Mouse (Mus musculus) kidney, embryonic 16.5 days (tissue): ENCODE data around the gene Pa2g4. TPM values are rescaled to one million over a fixed set of nuclear protein-coding genes. Genes with fewer than 3 reads are reported as not detected.
"Not testable (repeated sequence)": the region's sequence is repeated elsewhere in the genome, so short reads cannot be mapped to it uniquely, and the experiment has no call there.

Experiments used
- ATAC-seq: fragments of 200-750 bp; cut with Nextera tagmentation; 2 replicates; pipeline ENCODE4 v1.8.0; 2017; ENCODE audit warnings: moderate TSS enrichment; ENCODE audit not compliant: low FRiP score, low TSS enrichment
- H3K27ac ChIP-seq: fragments of 300-500 bp; sonication (generic); 2 replicates; pipeline ENCODE4 v1.5.1; 2014; ENCODE audit warnings: low read length
- H3K27me3 ChIP-seq: fragments of 300-500 bp; sonication (generic); 2 replicates; pipeline ENCODE4 v1.6.1; 2014; ENCODE audit warnings: low read length, control low read depth, mixed read lengths; ENCODE audit not compliant: insufficient read depth
- H3K36me3 ChIP-seq: fragments of 300-500 bp; sonication (generic); 2 replicates; pipeline ENCODE4 v1.6.1; 2014; ENCODE audit warnings: low read length, control low read depth, mixed read lengths; ENCODE audit not compliant: insufficient read depth
- H3K4me1 ChIP-seq: fragments of 300-500 bp; sonication (generic); 2 replicates; pipeline ENCODE4 v1.6.1; 2014; ENCODE audit warnings: low read length, control low read depth, mixed read lengths; ENCODE audit not compliant: insufficient read depth
- H3K4me2 ChIP-seq: fragments of 300-500 bp; sonication (generic); replicated peaks from 2 replicates; pipeline ENCODE4 v1.6.1; 2014; ENCODE audit warnings: low read depth, low read length
- H3K4me3 ChIP-seq: fragments of 300-500 bp; sonication (generic); 2 replicates; pipeline ENCODE4 v1.5.1; 2014; ENCODE audit warnings: mild to moderate bottlenecking, low read length
- H3K9ac ChIP-seq: fragments of 300-500 bp; sonication (generic); replicated peaks from 2 replicates; pipeline ENCODE4 v1.6.1; 2014; ENCODE audit warnings: low read length
- H3K9me3 ChIP-seq: fragments of 300-500 bp; sonication (generic); 2 replicates; pipeline ENCODE4 v1.6.1; 2016; ENCODE audit warnings: low read length, control low read depth
- WGBS: fragments of 180-500 bp; shearing (Covaris S2); extraction: QIAGEN DNeasy Blood & Tissue Kit; methylation state at CpG from one replicate; pipeline ENCODE4 v1.1.7; 2014; 5-methylcytosine and 5-hydroxymethylcytosine counted together
- polyA plus RNA-seq: library from polyadenylated mRNA; unstranded; fragments of >200 nt; fragmentation: Nextera tagmentation; extraction: Ambion mirVana; gene quantifications from 2 replicates; pipeline ENCODE4 v1.2.1, GENCODE M21; 2015

The Pa2g4 gene
- polyA plus RNA-seq, result 200 and 203 TPM in 2 replicates

DNA sequence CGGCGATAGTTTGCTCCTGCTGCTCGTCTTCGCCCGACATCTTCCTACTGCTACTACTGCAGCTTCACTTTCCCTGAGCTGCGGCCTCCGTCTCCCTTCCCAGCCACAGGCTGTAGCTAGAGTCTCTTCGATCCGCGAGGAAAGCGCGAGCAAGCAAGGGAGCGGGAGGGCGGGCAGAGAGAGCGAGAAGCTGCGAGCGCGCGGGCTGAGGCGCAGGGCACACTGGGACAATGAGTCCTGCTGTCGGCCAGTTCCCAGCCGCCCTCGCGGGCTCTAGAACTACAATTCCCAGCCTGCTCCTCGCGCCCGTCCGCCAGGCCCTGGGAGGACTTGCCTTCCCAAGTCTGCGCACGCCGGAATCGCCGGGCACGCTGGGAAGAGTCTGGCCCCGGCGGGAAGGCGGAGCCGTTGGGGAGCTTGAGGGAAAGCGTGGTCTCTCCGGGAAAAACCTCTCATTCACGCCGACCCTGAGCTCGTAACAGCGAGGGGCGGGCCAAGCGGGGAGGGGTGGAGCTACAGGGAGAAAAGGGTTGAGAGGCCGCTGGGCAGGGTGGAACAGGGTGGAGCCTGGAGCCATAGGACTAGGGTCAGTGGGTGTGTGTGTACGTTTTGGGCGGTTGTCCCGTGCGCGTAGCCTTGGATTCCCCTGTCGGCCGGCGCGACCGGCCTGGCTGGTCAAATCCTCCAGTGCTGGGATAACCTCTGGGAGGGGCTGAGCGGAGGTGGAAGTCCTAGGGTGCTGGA is at the start of gene Pa2g4:
Pa2g4 (minus strand) TSS at position 200 of the 744 bp plus-strand sequence.
- H3K36me3 ChIP-seq, result peaks cover 24% of the 10 kb centered on the region
- peak within 1 kb of the TSS; percentile 95 for H3K9ac ChIP-seq
- peak; percentile 99 for ATAC-seq
- peak within 1 kb of the TSS; percentile 91 for H3K4me2 ChIP-seq
- H3K27ac ChIP-seq, result peak within 1 kb of the TSS; percentile 96
- H3K27me3 ChIP-seq, result no peaks in the 10 kb centered on the region
- peak within 1 kb of the TSS; percentile 88 for H3K4me3 ChIP-seq
- peaks cover 19% of the 10 kb centered on the region for H3K4me1 ChIP-seq
- no peaks in the 10 kb centered on the region for H3K9me3 ChIP-seq
- WGBS, result under 1% methylated on average over 58 of the region's 58 CpGs

DNA sequence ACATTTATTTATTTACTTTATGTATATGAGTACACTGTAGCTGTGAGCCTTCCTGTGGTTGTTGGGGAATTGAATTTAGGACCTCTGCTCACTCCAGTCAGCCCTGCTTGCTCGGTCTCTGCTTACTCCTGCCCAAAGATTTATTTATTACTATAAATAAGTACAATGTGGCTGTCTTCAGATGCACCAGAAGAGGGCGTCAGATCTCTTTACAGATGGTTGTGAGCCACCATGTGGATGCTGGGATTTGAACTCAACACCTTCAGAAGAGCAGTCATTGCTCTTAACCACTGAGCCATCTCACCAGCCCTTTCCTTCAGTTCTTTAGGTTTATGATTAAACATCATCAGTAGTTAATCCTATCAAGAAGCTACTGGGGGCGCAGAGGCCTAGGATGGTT is 49.1 kb upstream of the Pa2g4 start:
- no peaks in the 10 kb centered on the region for H3K36me3 ChIP-seq
- H3K27ac ChIP-seq, result no peak overlapping the region
- WGBS, result 45% methylated on average over 3 of the region's 3 CpGs
- H3K4me3 ChIP-seq, result no peak overlapping the region
- H3K9me3 ChIP-seq, result no peaks in the 10 kb centered on the region
- H3K9ac ChIP-seq, result no peak overlapping the region
- no peak for ATAC-seq
- H3K4me1 ChIP-seq, result peaks cover 3% of the 10 kb centered on the region; the same call in 1 of the 2 replicates
- no peak overlapping the region for H3K4me2 ChIP-seq
- no peaks in the 10 kb centered on the region for H3K27me3 ChIP-seq

DNA sequence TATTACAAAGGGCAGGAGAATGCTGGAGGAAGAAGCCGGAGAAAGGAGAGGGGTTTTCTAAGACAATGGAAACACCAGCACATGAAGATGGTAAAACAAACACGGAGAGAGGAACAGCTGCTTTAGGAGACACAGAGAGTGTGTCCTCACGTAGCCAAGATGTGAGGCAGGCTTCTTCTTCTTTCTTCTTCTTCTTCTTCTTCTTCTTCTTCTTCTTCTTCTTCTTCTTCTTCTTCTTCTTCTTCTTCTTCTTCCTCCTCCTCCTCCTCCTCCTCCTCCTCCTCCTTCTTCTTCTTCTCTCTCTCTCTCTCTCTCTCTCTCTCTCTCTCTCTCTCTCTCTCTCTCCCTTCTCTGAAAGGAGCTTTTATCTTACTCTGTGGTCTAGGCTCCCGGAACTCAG is 48.0 kb upstream of the Pa2g4 start:
- not testable (repeated sequence) for ATAC-seq, H3K9me3 ChIP-seq, H3K27me3 ChIP-seq, H3K4me3 ChIP-seq, H3K27ac ChIP-seq, H3K4me1 ChIP-seq, H3K9ac ChIP-seq, H3K4me2 ChIP-seq, H3K36me3 ChIP-seq
- 71% methylated on average over 4 of the region's 4 CpGs for WGBS

DNA sequence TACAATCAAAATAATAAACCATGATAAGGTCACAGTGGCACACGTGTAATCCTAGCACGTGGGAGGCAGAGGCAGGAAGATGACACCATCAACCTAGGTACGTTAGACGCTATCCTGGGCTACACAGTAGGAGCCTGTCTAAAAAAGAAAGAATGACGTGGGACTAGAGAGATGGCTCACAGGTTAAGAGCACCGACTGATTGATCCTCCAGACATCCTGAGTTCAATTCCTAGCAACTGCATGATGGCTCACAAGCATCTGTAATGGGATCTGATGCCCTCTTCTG is 47.3 kb upstream of the Pa2g4 start:
- peak; percentile 31; the same call in 1 of the 2 replicates for ATAC-seq
- peak overlapping the region; percentile 28; the same call in 1 of the 2 replicates for H3K4me2 ChIP-seq

DNA sequence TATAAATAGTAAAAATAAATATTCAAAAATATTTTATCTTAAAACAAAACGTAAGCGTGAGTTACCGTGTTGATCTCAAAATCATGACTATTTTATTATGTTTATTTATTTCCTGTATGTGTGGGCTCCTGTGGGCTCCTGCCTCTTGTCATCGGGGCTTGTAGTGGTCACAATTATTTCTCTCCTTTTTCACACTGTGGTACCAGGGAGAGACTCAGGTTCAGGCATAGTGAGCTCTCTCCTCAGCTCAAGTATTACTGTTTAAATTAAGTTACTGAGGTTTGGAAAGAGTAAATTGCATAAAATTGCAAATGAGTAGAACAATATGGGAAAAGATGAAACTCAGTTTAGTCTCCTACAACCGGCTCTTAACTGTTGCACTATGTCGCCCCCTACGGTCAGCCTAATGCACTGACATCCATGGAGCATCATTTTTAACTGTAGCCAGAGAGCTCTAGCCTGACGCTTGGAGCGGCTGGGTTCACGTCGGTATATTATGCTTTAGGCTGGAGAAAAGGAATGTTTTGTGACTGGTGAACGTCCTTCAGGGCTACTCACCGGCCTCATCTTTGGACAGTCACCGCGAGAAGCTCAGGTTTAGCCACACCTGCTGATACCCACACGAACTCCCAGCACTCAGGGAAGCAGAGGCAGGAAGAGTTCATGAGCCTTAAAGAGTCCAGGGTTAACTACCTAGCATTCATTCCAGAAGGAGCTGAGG is 46.8 kb upstream of the Pa2g4 start:
- Histone ChIP-seq H3K4me1 (peaks cover 3% of the 10 kb centered on the region; the same call in 1 of the 2 replicates), H3K9me3 (no peaks in the 10 kb centered on the region), H3K36me3 (no peaks in the 10 kb centered on the region), H3K4me2 (peak overlapping the region; percentile 28; the same call in 1 of the 2 replicates), H3K4me3 (no peak overlapping the region), H3K27ac (no peak overlapping the region), H3K9ac (no peak overlapping the region), H3K27me3 (no peaks in the 10 kb centered on the region)
- peak; percentile 54; the same call in 1 of the 2 replicates for ATAC-seq
- WGBS, result 14% methylated on average over 16 of the region's 16 CpGs

More for the DNA sequence above, 47.3 kb upstream of the Pa2g4 start:
- 20% methylated on average over 6 of the region's 6 CpGs for WGBS
- no peak overlapping the region for H3K27ac ChIP-seq
- H3K4me1 ChIP-seq, result peaks cover 3% of the 10 kb centered on the region; the same call in 1 of the 2 replicates
- no peak overlapping the region for H3K4me3 ChIP-seq
- H3K9ac ChIP-seq, result no peak overlapping the region
- no peaks in the 10 kb centered on the region for H3K27me3 ChIP-seq
- no peaks in the 10 kb centered on the region for H3K9me3 ChIP-seq
- H3K36me3 ChIP-seq, result no peaks in the 10 kb centered on the region

DNA sequence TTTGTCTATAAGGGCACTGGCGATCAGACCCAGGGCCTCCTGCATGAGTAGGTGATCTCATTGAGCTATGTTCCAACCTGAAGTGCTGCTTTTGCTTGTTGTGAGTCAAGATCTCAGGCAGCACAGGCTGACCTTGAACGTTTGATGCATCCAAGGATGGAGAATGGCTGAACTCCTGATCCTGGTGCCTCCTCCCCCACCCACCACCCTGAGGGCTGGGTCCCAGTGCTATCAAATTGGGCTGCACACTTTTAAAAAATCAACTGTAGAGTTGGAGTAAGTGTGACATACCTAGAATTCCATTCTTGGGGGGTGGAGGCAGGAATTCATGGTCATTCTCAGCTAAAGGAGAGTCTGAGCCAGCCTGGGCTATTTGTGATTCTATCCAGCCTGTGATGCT is 40.7 kb upstream of the Pa2g4 start:
- Histone ChIP-seq H3K9me3 (no peaks in the 10 kb centered on the region), H3K4me3 (no peak overlapping the region), H3K9ac (no peak overlapping the region), H3K4me2 (no peak overlapping the region), H3K27ac (no peak overlapping the region), H3K36me3 (no peaks in the 10 kb centered on the region), H3K4me1 (no peaks in the 10 kb centered on the region), H3K27me3 (no peaks in the 10 kb centered on the region)
- 36% methylated on average over 2 of the region's 2 CpGs for WGBS
- no peak for ATAC-seq

DNA sequence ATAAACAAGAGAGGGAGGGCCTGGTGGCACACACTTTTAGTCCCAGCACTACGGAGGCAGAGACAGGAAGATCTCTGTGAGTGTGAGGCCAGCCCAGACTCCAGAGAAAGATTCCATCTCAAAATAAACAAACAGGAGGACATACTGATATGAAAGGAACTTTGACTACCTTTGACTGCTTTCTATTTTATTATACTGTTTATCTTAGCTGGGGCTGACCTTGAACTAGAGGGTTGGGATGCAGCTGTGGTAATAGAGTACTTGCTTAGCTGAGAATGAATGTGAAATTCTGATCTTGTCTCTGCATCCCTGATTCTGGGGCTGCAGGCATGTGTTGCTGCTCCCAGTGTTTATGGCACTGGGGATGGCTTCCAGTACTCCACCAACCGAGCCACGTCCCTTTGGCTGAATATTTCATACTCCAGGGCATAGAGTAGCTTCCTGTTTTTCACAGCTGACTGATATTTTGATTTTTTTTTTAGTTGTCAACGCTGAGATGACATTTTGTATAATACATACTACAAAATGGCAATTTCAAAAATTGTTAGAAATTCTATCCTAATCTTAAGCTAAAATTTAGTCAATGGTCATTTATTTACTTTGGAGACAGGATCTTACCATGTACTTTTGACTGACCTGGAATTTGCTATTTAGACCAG is 36.8 kb upstream of the Pa2g4 start:
- WGBS, result 72% methylated on average over 4 of the region's 4 CpGs
- no peaks in the 10 kb centered on the region for H3K36me3 ChIP-seq
- no peak overlapping the region for H3K4me2 ChIP-seq
- no peaks in the 10 kb centered on the region for H3K9me3 ChIP-seq
- H3K4me1 ChIP-seq, result no peaks in the 10 kb centered on the region
- no peak overlapping the region for H3K4me3 ChIP-seq
- H3K27me3 ChIP-seq, result no peaks in the 10 kb centered on the region
- no peak overlapping the region for H3K9ac ChIP-seq
- H3K27ac ChIP-seq, result no peak overlapping the region
- no peak for ATAC-seq

DNA sequence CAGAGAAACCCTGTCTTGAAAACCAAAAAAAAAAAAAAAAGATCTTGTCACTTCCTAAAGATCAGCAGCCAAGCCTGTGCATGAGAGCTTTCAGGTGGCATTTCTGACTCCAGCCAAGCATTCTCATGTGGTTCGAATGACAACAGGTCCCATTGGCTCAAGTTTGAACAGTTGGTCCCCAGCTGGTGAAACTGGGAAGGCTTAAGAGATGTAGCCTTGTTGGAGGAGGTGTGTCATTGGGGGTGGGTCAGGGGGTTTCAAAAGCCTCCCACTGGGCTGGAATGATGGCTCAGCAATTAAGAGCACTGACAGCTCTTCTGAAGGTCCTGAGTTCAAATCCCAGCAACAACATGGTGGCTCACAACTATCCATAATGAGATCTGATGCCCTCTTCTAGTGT is 35.7 kb upstream of the Pa2g4 start:
- no peaks in the 10 kb centered on the region for H3K27me3 ChIP-seq

DNA sequence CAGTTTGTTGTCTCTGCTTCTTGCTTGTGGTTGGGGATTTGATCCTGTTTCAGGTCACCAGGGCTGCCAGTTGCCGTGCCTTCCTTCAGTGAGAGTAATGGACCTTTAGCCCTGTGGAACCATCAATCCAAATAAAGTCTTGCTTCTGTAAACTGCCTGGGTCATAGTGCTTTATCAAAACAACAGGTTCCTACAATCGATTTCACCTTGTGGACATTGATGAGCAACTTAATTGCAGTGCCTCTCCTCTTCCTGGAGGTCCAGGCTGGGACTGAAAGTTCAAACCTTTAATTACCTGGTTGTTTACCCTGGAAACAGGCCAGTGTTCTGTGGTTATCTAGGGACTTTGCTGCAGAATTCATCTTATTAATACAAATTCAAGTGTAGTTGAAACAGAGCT is 32.7 kb upstream of the Pa2g4 start:
- no peak for ATAC-seq
- H3K27ac ChIP-seq, result no peak overlapping the region
- no peaks in the 10 kb centered on the region for H3K36me3 ChIP-seq
- no peak overlapping the region for H3K4me3 ChIP-seq
- no peak overlapping the region for H3K4me2 ChIP-seq
- H3K4me1 ChIP-seq, result no peaks in the 10 kb centered on the region
- whole genome bisulfite sequencing, result 13% methylated on average over 2 of the region's 2 CpGs
- no peaks in the 10 kb centered on the region for H3K27me3 ChIP-seq
- H3K9me3 ChIP-seq, result no peaks in the 10 kb centered on the region
- H3K9ac ChIP-seq, result 0 out of 2 replicates have a peak overlapping the region, but pooled peaks have one; percentile 4

More for the DNA sequence above, 35.7 kb upstream of the Pa2g4 start:
- Histone ChIP-seq H3K36me3 (no peaks in the 10 kb centered on the region), H3K4me2 (no peak overlapping the region), H3K4me3 (no peak overlapping the region), H3K4me1 (no peaks in the 10 kb centered on the region), H3K9me3 (no peaks in the 10 kb centered on the region), H3K9ac (no peak overlapping the region), H3K27ac (no peak overlapping the region)
- ATAC-seq, result no peak
- 84% methylated on average over 1 of the region's 1 CpGs for WGBS
